Mouse (Mus musculus): ENCODE data around the gene Adra2b. TPM values are rescaled to one million over a fixed set of nuclear protein-coding genes. Genes with fewer than 3 reads are reported as not detected.
A peak's percentile ranks its signal among the peaks of the same experiment; 100 is the strongest.

Gene Adra2b
- total RNA-seq (2015; ENCODE audit: low replicate concordance) (not detected in 2 replicates), total RNA-seq (2017; ENCODE audit: low replicate concordance) (not detected in 2 replicates)

DNA sequence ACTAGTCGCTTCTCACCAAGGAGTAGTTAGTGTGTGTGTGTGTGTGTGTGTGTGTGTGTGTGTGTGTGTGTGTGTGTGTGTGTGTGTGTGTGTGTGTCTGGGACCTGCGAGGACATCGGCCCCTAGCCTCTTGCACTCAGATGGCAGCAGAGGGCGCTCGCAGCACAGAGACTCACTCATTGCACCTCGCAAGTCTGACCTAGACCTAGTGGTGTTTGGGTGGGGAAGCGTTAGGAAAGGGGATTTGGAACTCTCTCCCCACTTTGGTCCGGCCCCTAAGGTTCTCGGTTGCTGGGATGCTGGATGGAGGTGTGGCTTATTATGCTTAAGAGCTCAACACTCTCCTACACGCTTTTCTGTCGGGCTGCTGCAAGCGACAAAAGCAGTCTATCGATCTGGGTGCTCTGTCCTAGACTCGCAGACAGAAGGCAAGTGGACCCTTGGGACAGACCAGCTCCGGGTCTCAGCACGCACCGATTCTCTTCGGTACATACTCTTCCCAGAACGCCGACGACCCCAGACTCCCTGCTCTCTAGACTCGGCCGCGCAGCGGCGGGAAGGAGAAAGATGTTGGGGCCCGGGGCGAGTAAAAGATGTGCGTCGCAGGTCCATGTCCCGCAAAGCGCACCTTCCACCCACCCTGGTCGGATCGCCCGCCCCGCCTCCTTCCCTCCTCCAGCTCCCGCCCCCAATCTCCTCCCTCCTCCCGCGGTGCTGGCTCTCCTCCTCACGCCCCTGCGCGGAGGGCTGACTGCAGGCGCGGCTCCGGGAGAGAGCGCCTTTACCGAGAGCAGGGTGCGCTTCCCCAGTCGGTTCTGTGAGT lies at the start of gene Adra2b:
TSS of gene Adra2b (plus strand) at position 750 of the 823 bp plus-strand sequence.
- peak; percentile 55 for ATAC-seq (replicated peaks; ENCODE audit: low FRiP score, poor library complexity, severe bottlenecking)

- no peak for ATAC-seq (replicated peaks; ENCODE audit: low FRiP score, poor library complexity, severe bottlenecking)
Observed at GRCm38 (mm10) chr2:127313878-127314277, 49.1 kb upstream of the Adra2b start.

DNA sequence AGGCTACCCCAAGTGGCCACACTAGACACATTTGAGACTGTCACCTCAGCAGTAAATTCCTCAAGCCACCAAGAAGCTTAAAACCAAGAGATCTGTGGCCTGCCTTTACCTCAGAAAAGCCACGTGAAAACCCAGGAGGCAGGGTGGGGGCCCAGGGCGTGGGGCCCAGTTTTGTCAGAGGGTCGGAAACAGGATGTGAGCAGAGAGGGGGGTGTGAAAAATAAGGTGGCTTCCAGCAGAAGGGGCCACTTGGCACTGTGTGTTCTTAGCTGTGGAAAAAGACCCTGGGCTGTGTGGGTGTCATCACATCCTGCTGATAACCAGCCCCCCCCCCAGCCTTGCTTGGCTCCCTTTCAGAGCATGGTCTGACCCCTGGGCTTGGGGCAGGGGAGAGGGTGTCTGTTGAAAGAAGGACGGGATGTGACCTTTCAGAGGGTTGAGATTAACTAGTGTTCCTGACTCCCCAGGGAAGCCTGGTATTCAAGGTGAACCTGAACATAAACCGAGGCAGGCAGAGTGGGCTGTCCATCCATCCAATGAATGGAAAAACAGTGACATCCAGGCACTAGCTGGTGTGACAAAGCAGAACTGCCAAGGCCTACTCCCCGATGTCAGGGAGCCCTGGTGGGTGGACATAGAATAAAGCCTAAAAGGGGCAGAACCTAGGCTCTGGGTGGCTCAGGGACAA lies 48.4 kb upstream of the Adra2b start:
- ATAC-seq (replicated peaks; ENCODE audit: low FRiP score, poor library complexity, severe bottlenecking): no peak

GRCm38 (mm10) chr2:127315155-127315470 lies 47.9 kb upstream of the Adra2b start:
- ATAC-seq (replicated peaks; ENCODE audit: low FRiP score, poor library complexity, severe bottlenecking): no peak

- ATAC-seq (replicated peaks; ENCODE audit: low FRiP score, poor library complexity, severe bottlenecking): no peak
Observed at GRCm38 (mm10) chr2:127316431-127316830, 46.6 kb upstream of the Adra2b start.

GRCm38 (mm10) chr2:127318136-127318535 lies 44.9 kb upstream of the Adra2b start:
- ATAC-seq (replicated peaks; ENCODE audit: low FRiP score, poor library complexity, severe bottlenecking): no peak

DNA sequence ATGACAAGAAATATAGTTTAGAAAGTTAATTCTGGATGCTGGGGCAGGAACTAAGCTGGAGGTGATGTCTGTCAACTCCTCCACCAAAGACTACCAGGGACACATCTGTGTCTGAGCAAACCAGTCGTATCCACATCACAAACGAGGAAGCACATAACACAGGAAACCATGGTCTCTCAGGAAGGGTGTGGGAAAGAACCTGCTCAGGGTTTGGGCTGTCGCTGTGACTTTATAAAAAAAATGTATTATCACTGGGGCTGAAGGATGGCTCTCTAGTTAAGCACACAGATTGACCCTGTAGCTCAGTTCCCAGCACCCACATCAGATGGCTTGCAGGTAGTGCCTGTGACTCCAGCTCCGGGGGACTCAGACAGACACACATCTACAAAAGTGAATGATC lies 43.9 kb upstream of the Adra2b start:
- no peak for ATAC-seq (replicated peaks; ENCODE audit: low FRiP score, poor library complexity, severe bottlenecking)

- ATAC-seq (replicated peaks; ENCODE audit: low FRiP score, poor library complexity, severe bottlenecking): no peak
Observed at GRCm38 (mm10) chr2:127322671-127323285, 40.2 kb upstream of the Adra2b start.

DNA sequence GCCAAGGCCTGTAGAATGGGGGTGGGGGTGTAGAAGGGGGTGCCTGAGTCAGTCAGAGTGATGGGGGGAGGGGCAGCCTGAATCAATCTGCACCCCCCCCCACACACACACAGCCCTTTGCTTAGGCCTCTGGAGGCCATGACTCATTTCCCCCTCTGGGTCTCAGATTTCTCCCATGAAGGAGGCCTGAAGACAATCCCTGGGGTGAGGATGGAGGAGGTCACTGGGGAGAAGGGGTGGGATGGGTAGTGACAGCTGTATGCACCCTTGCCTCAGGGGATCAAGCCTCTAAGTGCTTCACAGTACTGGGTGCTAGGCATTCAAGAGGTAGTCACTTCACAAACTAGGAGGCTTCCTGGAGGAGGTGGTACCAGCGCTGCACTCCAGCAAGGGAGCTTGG lies 39.3 kb upstream of the Adra2b start:
- ATAC-seq (replicated peaks; ENCODE audit: low FRiP score, poor library complexity, severe bottlenecking): no peak

GRCm38 (mm10) chr2:127324456-127324855 lies 38.6 kb upstream of the Adra2b start:
- no peak for ATAC-seq (replicated peaks; ENCODE audit: low FRiP score, poor library complexity, severe bottlenecking)

DNA sequence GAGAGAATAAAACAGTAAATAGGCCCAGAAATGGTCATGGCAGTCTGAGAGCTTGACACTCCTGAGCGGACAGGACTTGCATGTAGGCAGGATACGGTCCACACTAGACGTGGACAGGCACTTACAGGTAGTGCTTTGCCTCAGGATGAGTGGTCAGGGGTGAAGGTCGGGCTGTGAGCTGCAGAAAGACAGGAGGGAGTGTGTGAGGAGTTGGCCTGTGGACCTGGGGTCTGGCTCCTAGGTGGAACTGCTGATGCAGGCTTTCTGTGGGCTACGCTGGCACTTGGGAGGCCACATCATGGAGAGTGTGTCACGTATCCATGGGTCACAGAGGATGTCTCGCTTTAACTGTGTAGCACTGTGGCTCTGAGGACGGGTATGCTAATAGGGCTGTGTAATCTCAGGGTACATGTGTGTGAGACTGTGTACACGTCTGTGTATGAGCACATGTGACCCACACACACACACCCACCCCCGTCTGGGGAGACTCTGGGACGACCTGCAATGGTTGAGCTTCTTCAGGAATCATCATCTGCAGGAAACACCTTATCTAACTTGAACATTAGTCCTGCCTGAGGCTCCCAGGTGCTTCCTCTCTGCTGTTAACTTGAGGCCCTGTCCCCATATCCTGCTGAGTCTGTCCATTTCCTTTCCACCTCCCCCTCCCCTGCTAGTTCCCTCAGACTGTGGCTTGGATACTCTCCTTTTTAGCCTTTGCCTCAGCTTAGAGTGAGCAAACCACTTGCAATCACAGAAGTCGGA lies 34.7 kb upstream of the Adra2b start:
- ATAC-seq (replicated peaks; ENCODE audit: low FRiP score, poor library complexity, severe bottlenecking): no peak

DNA sequence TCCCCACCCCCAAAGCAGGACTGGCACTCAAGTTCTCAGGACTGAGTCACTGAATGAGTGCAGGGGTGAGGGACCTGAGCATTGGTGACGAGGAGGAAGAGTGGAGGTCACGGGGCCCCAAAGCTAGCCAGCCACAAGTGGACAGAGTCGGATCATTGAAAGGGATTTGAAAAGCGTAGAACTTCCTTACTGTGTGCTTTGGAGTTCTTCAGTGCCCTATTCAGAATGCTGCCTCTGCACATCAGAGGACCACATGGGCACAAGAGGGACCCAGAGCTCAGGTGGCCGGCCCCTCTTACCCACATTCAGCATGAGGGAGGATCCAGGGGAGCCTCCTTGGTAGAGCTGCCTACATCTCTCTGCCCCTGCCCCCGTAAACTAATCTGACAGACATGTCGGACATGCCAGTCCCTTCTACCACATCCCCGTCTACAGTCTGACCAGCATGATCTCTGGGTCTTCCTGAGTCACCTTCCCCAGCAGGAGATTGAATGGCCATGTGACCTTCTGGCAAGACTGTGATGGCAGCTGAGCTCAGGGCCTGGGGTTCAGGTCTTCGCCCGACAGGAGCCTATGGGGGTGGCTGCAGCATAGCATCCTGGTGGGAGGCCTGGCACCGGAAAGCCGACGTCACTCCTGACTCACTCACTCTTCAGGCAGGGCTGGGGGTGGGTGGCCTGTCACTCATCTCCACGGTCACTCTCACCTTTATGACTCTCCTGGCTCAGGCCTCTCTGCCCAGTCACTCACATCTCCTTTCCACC lies 30.0 kb upstream of the Adra2b start:
- ATAC-seq (replicated peaks; ENCODE audit: low FRiP score, poor library complexity, severe bottlenecking): no peak

GRCm38 (mm10) chr2:127333945-127334603 lies 28.9 kb upstream of the Adra2b start:
- ATAC-seq (replicated peaks; ENCODE audit: low FRiP score, poor library complexity, severe bottlenecking): no peak

GRCm38 (mm10) chr2:127335078-127335541 lies 27.9 kb upstream of the Adra2b start:
- no peak for ATAC-seq (replicated peaks; ENCODE audit: low FRiP score, poor library complexity, severe bottlenecking)

- ATAC-seq (replicated peaks; ENCODE audit: low FRiP score, poor library complexity, severe bottlenecking): no peak
Observed at GRCm38 (mm10) chr2:127335767-127336496, 27.1 kb upstream of the Adra2b start, which contains the start of gene Dusp2. Dusp2 (plus strand) TSS chr2:127336159.

DNA sequence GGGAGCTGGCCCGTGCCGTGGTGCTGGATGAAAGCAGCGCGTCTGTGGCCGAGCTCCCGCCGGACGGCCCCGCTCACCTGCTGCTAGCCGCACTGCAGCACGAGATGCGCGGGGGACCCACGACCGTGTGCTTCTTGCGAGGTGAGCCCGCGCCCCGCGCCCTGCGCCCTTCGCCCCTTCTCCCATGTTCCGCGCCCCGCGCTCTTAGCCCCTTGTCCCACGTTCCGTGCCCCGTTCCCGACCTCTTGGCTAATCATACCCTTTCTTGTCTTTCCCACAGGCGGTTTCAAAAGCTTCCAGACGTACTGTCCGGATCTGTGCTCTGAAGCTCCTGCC lies 26.5 kb upstream of the Adra2b start:
- ATAC-seq (replicated peaks; ENCODE audit: low FRiP score, poor library complexity, severe bottlenecking): no peak

DNA sequence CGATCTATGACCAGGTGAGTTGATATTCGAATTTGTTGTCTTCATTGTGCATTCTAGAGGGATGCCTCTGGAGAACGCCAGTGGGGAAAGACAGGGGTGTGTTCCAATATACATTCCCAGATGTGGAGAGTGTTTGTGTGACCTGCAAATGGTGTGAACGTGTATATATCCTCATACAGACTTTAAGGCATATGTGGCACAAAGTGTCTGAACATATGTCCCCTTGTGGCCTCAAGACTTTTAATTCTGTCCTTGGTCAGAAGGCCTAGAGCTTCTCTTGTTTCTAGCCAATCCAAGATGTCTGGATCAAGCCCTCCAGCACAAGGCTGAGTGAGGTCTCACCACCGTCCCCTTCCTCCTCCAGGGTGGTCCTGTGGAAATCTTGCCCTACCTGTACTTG lies 26.1 kb upstream of the Adra2b start:
- no peak for ATAC-seq (replicated peaks; ENCODE audit: low FRiP score, poor library complexity, severe bottlenecking)

GRCm38 (mm10) chr2:127337531-127337930 lies 25.5 kb upstream of the Adra2b start:
- no peak for ATAC-seq (replicated peaks; ENCODE audit: low FRiP score, poor library complexity, severe bottlenecking)
